Mouse (Mus musculus): ENCODE results near the gene Wipf3.

Gene Wipf3

GRCm38 (mm10) chr6:54432806-54433545 is 3.6 kb downstream of the Wipf3 start:
- no peak for DNase-seq

GRCm38 (mm10) chr6:54434171-54434570 is 4.8 kb downstream of the Wipf3 start:
- DNase-seq = no peak

- no peak for DNase-seq
These were observed 6.3 kb downstream of the Wipf3 start for GRCm38 (mm10) chr6:54435663-54436062.

- no peak for DNase-seq
These were observed 6.9 kb downstream of the Wipf3 start for GRCm38 (mm10) chr6:54436286-54436685.

- DNase-seq = no peak
These were observed 9.1 kb downstream of the Wipf3 start for GRCm38 (mm10) chr6:54438510-54438909.

GRCm38 (mm10) chr6:54440658-54441057 is 11.3 kb downstream of the Wipf3 start:
- no peak for DNase-seq

- DNase-seq = no peak
These were observed 14.3 kb downstream of the Wipf3 start for GRCm38 (mm10) chr6:54443657-54444056.

GRCm38 (mm10) chr6:54444086-54444485 is 14.7 kb downstream of the Wipf3 start:
- no peak for DNase-seq

GRCm38 (mm10) chr6:54445249-54445818 is 15.9 kb downstream of the Wipf3 start:
- no peak for DNase-seq

GRCm38 (mm10) chr6:54447353-54447752 is 17.9 kb downstream of the Wipf3 start:
- DNase-seq = no peak

GRCm38 (mm10) chr6:54459661-54460060 is 30.3 kb downstream of the Wipf3 start:
- DNase-seq = no peak

- no peak for DNase-seq
These were observed 30.9 kb downstream of the Wipf3 start for GRCm38 (mm10) chr6:54460172-54460914.

GRCm38 (mm10) chr6:54460915-54461671 is 31.7 kb downstream of the Wipf3 start:
- peak; percentile 57 for DNase-seq

- no peak for DNase-seq
These were observed 33.4 kb downstream of the Wipf3 start for GRCm38 (mm10) chr6:54462766-54463165.

GRCm38 (mm10) chr6:54463701-54464458 is 34.5 kb downstream of the Wipf3 start:
- no peak for DNase-seq

- no peak for DNase-seq
These were observed 35.5 kb downstream of the Wipf3 start for GRCm38 (mm10) chr6:54464926-54465325.

GRCm38 (mm10) chr6:54467371-54467770 is 38.0 kb downstream of the Wipf3 start:
- no peak for DNase-seq

- DNase-seq = no peak
These were observed 42.5 kb downstream of the Wipf3 start for GRCm38 (mm10) chr6:54471866-54472265.

- DNase-seq = no peak
These were observed 43.7 kb downstream of the Wipf3 start for GRCm38 (mm10) chr6:54472846-54473715.

GRCm38 (mm10) chr6:54475926-54476667 is 46.7 kb downstream of the Wipf3 start:
- DNase-seq = no peak

Measured in kidney, postnatal 14 days (tissue).